Mouse (Mus musculus): ENCODE measurements around the gene Cybc1. TPM values are rescaled to one million over a fixed set of nuclear protein-coding genes. Genes with fewer than 3 reads are reported as not detected.

Gene Cybc1
- polyA plus RNA-seq (2014; fragmentation: Nextera tagmentation; extraction: Ambion mirVana): 37.3 and 46.1 TPM in 2 replicates

DNA sequence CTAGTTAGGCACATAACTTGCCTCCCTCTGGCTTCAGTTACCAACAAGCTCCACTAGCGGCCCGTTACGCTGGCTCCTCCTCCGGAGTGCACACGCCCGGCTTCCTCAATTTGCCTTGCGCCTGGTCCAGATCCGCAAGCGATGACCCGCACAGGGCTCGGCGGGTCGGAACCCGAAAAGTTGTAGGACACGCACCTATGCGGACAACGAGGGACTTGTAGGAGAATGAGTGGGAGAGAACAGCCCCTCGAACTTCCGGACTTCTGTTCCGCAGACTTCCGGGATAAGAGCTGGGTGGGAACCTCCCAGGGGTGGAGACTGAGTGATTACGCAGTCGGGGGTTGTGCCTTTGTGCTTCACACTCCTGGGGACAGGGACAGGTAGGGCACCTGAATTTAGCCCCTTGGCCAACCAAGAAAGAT is at the start of gene Cybc1:
Gene Cybc1 (minus strand): TSS at position 305 of the 422 bp plus-strand sequence.
- H3K27ac ChIP-seq (replicated peaks; ENCODE audit: low read depth, low read length): peak within 1 kb of the TSS; percentile 26; the same call in 1 of the 2 replicates
- H3K9me3 ChIP-seq (ENCODE audit: control insufficient read depth, low read length): no peaks in the 10 kb centered on the region
- peak; percentile 87 for DNase-seq
- peaks cover 29% of the 10 kb centered on the region for H3K36me3 ChIP-seq (ENCODE audit: control insufficient read depth, insufficient read depth, low read length)
- under 1% methylated on average over 23 of the region's 23 CpGs for WGBS
- H3K4me2 ChIP-seq (ENCODE audit: low read length): peak within 1 kb of the TSS; percentile 65
- peak within 1 kb of the TSS; percentile 55 for H3K9ac ChIP-seq (replicated peaks; ENCODE audit: low read length)
- H3K27me3 ChIP-seq (ENCODE audit: control insufficient read depth, insufficient read depth, low read length): no peaks in the 10 kb centered on the region
- peak within 1 kb of the TSS; percentile 62 for H3K4me3 ChIP-seq (replicated peaks; ENCODE audit: low read depth, low read length)
- peaks cover 20% of the 10 kb centered on the region for H3K4me1 ChIP-seq (ENCODE audit: control insufficient read depth, insufficient read depth, low read length)
- ATAC-seq (ENCODE audit: low FRiP score, low TSS enrichment): peak; percentile 87

DNA sequence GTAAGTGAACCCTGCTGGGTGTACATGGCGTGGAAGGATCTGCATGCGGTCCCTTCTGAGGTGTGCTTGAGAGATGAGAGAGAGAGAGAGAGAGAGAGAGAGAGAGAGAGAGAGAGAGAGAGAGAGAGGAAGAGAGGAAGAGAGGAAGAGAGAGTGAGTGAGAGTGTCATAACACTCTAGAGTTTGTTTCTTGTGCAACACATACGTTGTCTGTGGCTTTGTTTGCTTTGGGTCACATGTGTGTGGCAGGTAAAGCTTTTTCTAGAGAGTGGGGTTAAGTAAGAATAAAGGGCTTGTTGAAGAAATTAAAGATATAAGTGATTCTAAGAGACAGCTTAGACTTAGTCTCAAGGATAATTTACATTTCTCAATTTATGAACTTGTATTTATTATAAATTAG is 48.9 kb upstream of the Cybc1 start:
- Histone ChIP-seq H3K4me2 (ENCODE audit: low read length) (no peak overlapping the region), H3K36me3 (ENCODE audit: control insufficient read depth, insufficient read depth, low read length) (0 out of 2 replicates have a peak, but pooled peaks cover 4% of the 10 kb centered on the region), H3K27ac (replicated peaks; ENCODE audit: low read depth, low read length) (no peak overlapping the region), H3K4me3 (replicated peaks; ENCODE audit: low read depth, low read length) (no peak overlapping the region), H3K9me3 (ENCODE audit: control insufficient read depth, low read length) (no peaks in the 10 kb centered on the region), H3K4me1 (ENCODE audit: control insufficient read depth, insufficient read depth, low read length) (no peaks in the 10 kb centered on the region), H3K27me3 (ENCODE audit: control insufficient read depth, insufficient read depth, low read length) (no peaks in the 10 kb centered on the region), H3K9ac (replicated peaks; ENCODE audit: low read length) (no peak overlapping the region)
- ATAC-seq (ENCODE audit: low FRiP score, low TSS enrichment) (no peak), DNase-seq (no peak)
- WGBS: 92% methylated on average over 3 of the region's 3 CpGs

DNA sequence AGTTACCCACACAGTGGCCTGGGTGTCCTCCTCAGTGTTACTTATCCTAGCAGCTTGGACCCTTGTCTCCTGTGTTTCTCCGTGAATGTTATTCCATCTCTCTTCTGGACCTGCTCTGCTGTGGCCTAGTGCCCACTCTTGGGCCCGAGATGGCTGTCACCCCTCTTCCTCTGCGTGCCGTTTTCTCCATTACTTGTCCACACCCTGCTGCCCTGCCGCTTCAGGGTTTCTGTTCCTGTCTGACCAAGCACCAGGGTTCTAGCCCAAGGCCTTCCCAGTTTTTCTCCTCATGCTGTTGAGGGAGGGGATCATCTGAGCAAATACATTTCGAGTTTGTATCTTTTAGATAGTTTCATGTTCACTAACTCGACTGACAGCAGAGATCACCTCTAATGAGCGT is 48.4 kb upstream of the Cybc1 start:
- H3K27me3 ChIP-seq (ENCODE audit: control insufficient read depth, insufficient read depth, low read length): no peaks in the 10 kb centered on the region
- no peak overlapping the region for H3K27ac ChIP-seq (replicated peaks; ENCODE audit: low read depth, low read length)
- 93% methylated on average over 8 of the region's 8 CpGs for WGBS
- no peak overlapping the region for H3K4me3 ChIP-seq (replicated peaks; ENCODE audit: low read depth, low read length)
- ATAC-seq (ENCODE audit: low FRiP score, low TSS enrichment) (no peak), DNase-seq (no peak)
- 0 out of 2 replicates have a peak, but pooled peaks cover 4% of the 10 kb centered on the region for H3K36me3 ChIP-seq (ENCODE audit: control insufficient read depth, insufficient read depth, low read length)
- H3K4me2 ChIP-seq (ENCODE audit: low read length): no peak overlapping the region
- no peaks in the 10 kb centered on the region for H3K4me1 ChIP-seq (ENCODE audit: control insufficient read depth, insufficient read depth, low read length)
- no peak overlapping the region for H3K9ac ChIP-seq (replicated peaks; ENCODE audit: low read length)
- H3K9me3 ChIP-seq (ENCODE audit: control insufficient read depth, low read length): no peaks in the 10 kb centered on the region

DNA sequence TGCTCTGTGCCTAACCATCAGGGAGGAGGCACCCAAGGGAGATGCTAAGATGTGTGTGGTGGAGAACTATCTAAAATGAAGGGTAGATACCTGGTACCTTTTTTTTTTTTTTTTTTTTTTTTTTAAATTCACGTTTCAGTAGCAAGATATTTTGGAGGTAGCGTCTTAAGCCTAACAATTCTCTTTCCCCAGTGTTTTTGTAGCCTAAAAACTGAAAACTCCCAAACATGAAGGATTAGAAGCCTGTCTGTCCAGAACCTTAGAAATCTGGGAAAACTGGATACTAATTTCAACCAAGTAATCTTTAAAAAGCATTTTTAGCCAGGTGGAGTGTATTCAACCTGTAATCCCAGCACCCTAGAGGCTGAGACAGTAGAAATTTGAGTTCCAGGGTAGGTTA is 32.0 kb upstream of the Cybc1 start:
- H3K9ac ChIP-seq (replicated peaks; ENCODE audit: low read length): peak overlapping the region; percentile 94
- no peaks in the 10 kb centered on the region for H3K9me3 ChIP-seq (ENCODE audit: control insufficient read depth, low read length)
- H3K4me1 ChIP-seq (ENCODE audit: control insufficient read depth, insufficient read depth, low read length): peaks cover 26% of the 10 kb centered on the region
- peak overlapping the region; percentile 94 for H3K4me2 ChIP-seq (ENCODE audit: low read length)
- H3K4me3 ChIP-seq (replicated peaks; ENCODE audit: low read depth, low read length): peak overlapping the region; percentile 95
- H3K27ac ChIP-seq (replicated peaks; ENCODE audit: low read depth, low read length): no peak overlapping the region
- whole genome bisulfite sequencing: 47% methylated on average over 2 of the region's 2 CpGs
- ATAC-seq (ENCODE audit: low FRiP score, low TSS enrichment): no peak
- no peak for DNase-seq
- H3K27me3 ChIP-seq (ENCODE audit: control insufficient read depth, insufficient read depth, low read length): no peaks in the 10 kb centered on the region
- peaks cover 36% of the 10 kb centered on the region for H3K36me3 ChIP-seq (ENCODE audit: control insufficient read depth, insufficient read depth, low read length)

DNA sequence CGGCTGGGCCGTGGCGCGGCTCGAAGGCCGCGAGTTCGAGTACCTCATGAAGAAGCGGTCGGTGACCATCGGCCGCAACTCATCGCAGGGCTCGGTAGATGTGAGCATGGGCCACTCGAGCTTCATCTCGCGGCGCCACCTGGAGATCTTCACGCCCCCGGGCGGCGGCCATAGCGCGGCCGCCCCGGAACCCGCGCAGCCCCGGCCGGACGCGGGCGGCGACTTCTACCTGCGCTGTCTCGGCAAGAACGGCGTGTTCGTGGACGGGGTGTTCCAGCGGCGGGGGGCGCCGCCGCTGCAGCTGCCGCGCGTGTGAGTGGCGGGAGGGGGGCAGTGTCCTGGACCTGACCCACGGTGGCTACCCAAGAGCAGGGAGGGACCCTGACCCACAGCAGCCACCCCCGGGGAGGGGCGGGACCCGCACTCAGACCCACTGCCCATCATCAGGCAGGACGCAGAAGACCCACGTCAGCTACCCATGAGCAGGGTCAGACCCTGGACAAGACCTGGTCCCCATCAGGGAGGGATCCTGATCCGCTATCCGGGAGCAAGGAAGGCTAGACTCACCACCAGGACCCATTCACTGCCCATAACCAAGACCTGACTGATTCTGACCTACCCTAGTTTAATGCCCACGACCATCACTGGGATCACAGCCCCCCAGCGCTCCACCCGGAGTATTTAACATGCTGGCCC is 31.2 kb upstream of the Cybc1 start:
- Histone ChIP-seq H3K27ac (replicated peaks; ENCODE audit: low read depth, low read length) (peak overlapping the region; percentile 95), H3K9ac (replicated peaks; ENCODE audit: low read length) (peak overlapping the region; percentile 94), H3K4me3 (replicated peaks; ENCODE audit: low read depth, low read length) (peak overlapping the region; percentile 95), H3K36me3 (ENCODE audit: control insufficient read depth, insufficient read depth, low read length) (peaks cover 36% of the 10 kb centered on the region), H3K4me1 (ENCODE audit: control insufficient read depth, insufficient read depth, low read length) (peaks cover 26% of the 10 kb centered on the region), H3K9me3 (ENCODE audit: control insufficient read depth, low read length) (no peaks in the 10 kb centered on the region), H3K27me3 (ENCODE audit: control insufficient read depth, insufficient read depth, low read length) (no peaks in the 10 kb centered on the region), H3K4me2 (ENCODE audit: low read length) (peak overlapping the region; percentile 94)
- ATAC-seq (ENCODE audit: low FRiP score, low TSS enrichment) (peak; percentile 18), DNase-seq (peak; percentile 51)
- under 1% methylated on average over 51 of the region's 60 CpGs for WGBS

DNA sequence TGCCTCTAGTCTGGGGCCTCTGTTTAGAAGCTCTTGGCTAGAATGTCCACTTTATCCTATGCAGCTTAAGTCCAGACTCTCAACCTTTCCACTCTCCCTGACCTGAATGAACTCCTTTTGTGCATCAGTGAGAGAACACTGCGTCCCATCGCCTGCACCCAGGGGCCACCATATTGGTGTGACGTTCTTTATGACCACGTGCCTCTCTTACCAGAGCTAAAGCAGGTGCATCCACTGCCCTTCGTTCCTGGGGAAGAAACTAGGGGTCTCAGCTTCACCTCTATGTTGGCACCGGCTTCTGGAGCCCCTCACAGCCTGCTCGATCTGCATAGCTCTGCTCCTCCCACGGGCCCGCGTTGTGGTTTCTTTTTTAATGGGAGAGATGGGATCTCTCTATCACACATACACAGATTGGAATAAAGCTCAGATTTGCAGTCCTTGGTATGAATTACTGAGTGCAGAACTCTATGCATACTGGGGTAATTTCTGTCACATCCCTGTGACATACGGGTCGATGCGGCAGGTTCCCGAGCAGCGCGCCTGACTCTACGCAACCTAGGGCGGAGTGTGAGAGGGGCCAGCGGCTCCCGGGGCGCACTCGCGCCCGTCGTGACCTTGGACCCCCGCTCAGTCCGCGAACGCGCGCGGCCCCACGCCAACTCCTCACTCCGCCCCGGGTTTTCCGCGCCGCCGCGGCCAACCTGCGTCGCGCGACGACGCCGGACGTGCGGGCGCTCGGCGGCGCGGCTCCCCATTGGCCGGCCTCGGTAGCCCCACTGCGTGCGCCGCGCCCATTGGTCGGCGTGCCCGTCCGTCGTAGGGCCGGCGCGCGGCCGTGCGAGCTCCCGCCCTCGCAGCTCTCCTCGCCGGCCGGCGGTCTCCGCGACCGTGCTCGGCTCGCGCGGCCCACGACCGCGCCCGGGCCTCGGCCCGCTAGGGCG is 30.3 kb upstream of the Cybc1 start, which contains the start of gene Foxk2:
Gene Foxk2 (plus strand): TSS at position 831 of the 941 bp plus-strand sequence.
- peak within 1 kb of the TSS; percentile 94 for H3K9ac ChIP-seq (replicated peaks; ENCODE audit: low read length)
- under 1% methylated on average over 91 of the region's 91 CpGs for WGBS

DNA sequence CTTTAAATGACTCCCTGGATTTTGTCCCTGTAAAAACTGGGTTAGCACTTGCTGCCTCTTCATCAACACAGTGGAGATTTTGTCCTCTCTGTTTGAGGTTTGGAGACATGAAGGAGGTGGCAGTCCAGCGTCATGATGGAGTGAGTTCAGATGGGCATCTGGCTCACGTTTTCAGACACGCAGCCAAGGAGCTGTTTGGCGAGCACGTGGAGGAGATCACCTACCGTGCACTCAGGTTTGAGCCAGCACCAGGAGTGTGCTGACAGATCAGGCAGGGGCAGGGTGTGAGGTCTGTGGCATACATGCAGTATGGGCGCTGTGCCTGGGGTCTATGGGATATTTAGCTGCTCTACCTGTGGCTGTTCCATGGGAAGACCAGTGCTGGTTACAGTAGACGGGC is 21.1 kb upstream of the Cybc1 start:
- peaks cover 98% of the 10 kb centered on the region for H3K36me3 ChIP-seq (ENCODE audit: control insufficient read depth, insufficient read depth, low read length)
- H3K4me3 ChIP-seq (replicated peaks; ENCODE audit: low read depth, low read length): no peak overlapping the region
- no peaks in the 10 kb centered on the region for H3K4me1 ChIP-seq (ENCODE audit: control insufficient read depth, insufficient read depth, low read length)
- no peaks in the 10 kb centered on the region for H3K9me3 ChIP-seq (ENCODE audit: control insufficient read depth, low read length)
- no peaks in the 10 kb centered on the region for H3K27me3 ChIP-seq (ENCODE audit: control insufficient read depth, insufficient read depth, low read length)
- no peak overlapping the region for H3K9ac ChIP-seq (replicated peaks; ENCODE audit: low read length)
- no peak for ATAC-seq (ENCODE audit: low FRiP score, low TSS enrichment)
- 94% methylated on average over 8 of the region's 8 CpGs for WGBS
- no peak overlapping the region for H3K4me2 ChIP-seq (ENCODE audit: low read length)
- H3K27ac ChIP-seq (replicated peaks; ENCODE audit: low read depth, low read length): no peak overlapping the region
- no peak for DNase-seq

More for the DNA sequence above, 30.3 kb upstream of the Cybc1 start, which contains the start of gene Foxk2:
- Histone ChIP-seq H3K4me1 (ENCODE audit: control insufficient read depth, insufficient read depth, low read length) (peaks cover 26% of the 10 kb centered on the region), H3K9me3 (ENCODE audit: control insufficient read depth, low read length) (no peaks in the 10 kb centered on the region), H3K27ac (replicated peaks; ENCODE audit: low read depth, low read length) (peak within 1 kb of the TSS; percentile 95), H3K36me3 (ENCODE audit: control insufficient read depth, insufficient read depth, low read length) (peaks cover 42% of the 10 kb centered on the region), H3K4me3 (replicated peaks; ENCODE audit: low read depth, low read length) (peak within 1 kb of the TSS; percentile 95), H3K27me3 (ENCODE audit: control insufficient read depth, insufficient read depth, low read length) (no peaks in the 10 kb centered on the region), H3K4me2 (ENCODE audit: low read length) (peak within 1 kb of the TSS; percentile 94)
- ATAC-seq (ENCODE audit: low FRiP score, low TSS enrichment) (peak; percentile 98), DNase-seq (peak; percentile 99)

DNA sequence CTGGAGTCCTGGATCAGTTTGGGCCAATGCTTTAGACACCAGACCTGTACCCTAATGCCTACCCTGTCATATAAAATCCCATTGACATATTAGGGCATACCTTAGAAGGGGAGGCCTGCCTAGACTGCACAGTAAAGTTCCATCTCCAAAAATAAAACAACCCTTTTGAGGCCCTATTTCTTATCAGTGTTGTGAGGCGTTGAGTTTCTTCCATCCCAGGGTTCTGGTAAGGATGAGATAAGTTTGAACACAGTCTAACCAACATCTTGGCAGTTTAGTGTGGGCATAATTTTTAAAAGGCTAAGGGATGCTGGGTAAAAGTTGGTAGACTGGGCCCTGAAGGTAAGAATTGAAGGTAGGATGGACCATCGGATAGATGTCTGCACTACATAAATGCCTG is 10.5 kb upstream of the Cybc1 start:
- WGBS: 95% methylated on average over 2 of the region's 2 CpGs
- ATAC-seq (ENCODE audit: low FRiP score, low TSS enrichment) (no peak), DNase-seq (no peak)
- Histone ChIP-seq H3K4me3 (replicated peaks; ENCODE audit: low read depth, low read length) (no peak overlapping the region), H3K4me1 (ENCODE audit: control insufficient read depth, insufficient read depth, low read length) (peaks cover 34% of the 10 kb centered on the region), H3K27ac (replicated peaks; ENCODE audit: low read depth, low read length) (no peak overlapping the region), H3K36me3 (ENCODE audit: control insufficient read depth, insufficient read depth, low read length) (peaks cover 50% of the 10 kb centered on the region), H3K4me2 (ENCODE audit: low read length) (peak overlapping the region; percentile 63), H3K9me3 (ENCODE audit: control insufficient read depth, low read length) (no peaks in the 10 kb centered on the region), H3K27me3 (ENCODE audit: control insufficient read depth, insufficient read depth, low read length) (no peaks in the 10 kb centered on the region), H3K9ac (replicated peaks; ENCODE audit: low read length) (no peak overlapping the region)
